Mouse (Mus musculus) urinary bladder, postnatal 36 days (tissue): Measurements from ENCODE around the gene Gm9958.

Experiments used
- DNase-seq, 2 experiments: peaks; one replicate each; pipeline ENCODE4 v3.0.0; 2022; ENCODE audit warnings: low spot score in 2 of 2, mixed read lengths in 1 of 2

Gene Gm9958

DNA sequence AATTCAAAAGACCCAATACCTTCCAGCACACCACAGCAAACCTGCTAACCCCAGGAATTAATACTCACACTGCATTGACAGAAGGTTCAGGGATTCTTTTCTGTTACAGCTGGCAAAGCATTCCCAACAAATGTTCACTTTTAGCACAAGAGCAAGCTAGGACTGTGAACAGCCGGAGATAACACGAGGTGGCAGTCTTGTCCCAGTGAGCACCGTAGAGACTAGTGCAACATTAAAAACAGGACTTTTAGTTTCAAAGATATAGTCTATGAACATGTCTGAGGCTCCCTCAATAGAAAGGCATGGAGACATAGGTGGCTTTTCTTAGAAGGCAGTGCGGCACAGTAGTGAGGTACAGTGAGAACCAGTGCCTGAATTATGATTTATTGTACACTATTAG lies 38.2 kb downstream of the Gm9958 start:
- no peak for DNase-seq

- DNase-seq, result peak in 1 of 2 experiments; percentile 2
Observed at GRCm38 (mm10) chr5:90414142-90414924, 47.3 kb downstream of the Gm9958 start.

- no peak for DNase-seq
Observed at GRCm38 (mm10) chr5:90414925-90415295, 47.9 kb downstream of the Gm9958 start.
